Mouse (Mus musculus): Measurements from ENCODE around the gene Casp7.

The Casp7 gene

GRCm38 (mm10) chr19:56424606-56425395 is 27.9 kb downstream of the Casp7 start:
- no peak for DNase-seq (ENCODE audit: low spot score)

GRCm38 (mm10) chr19:56425492-56425891 is 28.6 kb downstream of the Casp7 start:
- DNase-seq (ENCODE audit: low spot score) = no peak

DNA sequence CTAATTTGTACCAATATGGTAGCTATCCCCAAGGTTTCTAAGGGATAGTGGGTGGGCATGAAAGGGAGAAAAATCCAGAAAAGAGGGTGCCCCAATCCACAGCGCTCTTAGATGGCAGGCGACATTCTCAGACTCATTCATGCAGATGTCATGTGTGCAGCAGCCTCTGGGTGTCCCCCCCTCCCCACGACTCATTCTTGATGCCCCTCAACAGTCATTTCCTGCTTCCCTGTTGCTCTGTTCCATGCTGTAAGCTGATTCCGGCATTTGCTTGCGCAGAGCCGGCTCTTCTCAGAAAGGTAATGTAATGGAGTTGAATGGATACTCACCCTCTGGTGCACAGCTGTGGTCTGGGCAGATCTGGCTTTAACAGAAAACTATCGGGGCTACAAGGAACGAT is 33.4 kb downstream of the Casp7 start:
- DNase-seq (ENCODE audit: low spot score) = no peak

DNA sequence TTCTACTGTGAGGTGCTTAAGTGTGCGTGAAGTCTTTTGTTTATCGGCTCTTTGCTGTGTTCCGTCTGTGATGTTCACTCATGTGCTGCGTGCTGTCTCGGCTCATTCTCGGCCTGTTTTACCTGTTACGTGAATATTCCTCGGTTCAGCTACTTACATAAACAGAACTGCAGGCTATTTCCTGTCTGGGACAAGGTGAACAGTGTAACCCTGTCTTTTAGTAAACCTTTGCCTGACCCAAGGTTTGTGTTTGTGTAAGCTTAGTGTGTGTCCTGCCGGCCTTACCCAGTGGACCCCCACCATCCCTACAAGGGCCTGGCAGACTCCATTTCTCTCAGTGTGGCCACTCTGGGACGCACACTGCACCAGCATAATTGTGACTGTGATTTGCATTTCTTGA is 35.8 kb downstream of the Casp7 start:
- no peak for DNase-seq (ENCODE audit: low spot score)

GRCm38 (mm10) chr19:56433581-56433980 is 36.7 kb downstream of the Casp7 start:
- DNase-seq (ENCODE audit: low spot score) = no peak

- no peak for DNase-seq (ENCODE audit: low spot score)
Measured at GRCm38 (mm10) chr19:56436380-56436779, 39.5 kb downstream of the Casp7 start.

- DNase-seq (ENCODE audit: low spot score) = no peak
Measured at GRCm38 (mm10) chr19:56438357-56439071, 41.6 kb downstream of the Casp7 start.

DNA sequence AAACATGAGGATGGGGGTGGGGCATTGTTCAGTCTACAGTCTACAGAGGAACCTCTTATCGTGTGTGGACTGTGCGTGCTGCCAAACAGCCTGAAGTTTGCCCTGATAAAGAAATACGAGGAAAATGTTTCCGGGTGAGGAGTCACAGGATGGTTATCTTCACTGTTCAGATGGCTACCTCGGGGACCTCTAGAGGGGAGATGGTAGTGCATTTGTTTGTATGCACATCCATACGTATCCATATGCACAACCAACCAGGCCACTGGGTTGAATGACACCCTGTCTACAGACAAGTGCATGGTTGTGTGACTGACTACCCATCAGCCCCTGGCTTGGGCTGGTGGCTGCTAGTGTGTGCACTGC is 42.1 kb downstream of the Casp7 start:
- no peak for DNase-seq (ENCODE audit: low spot score)

DNA sequence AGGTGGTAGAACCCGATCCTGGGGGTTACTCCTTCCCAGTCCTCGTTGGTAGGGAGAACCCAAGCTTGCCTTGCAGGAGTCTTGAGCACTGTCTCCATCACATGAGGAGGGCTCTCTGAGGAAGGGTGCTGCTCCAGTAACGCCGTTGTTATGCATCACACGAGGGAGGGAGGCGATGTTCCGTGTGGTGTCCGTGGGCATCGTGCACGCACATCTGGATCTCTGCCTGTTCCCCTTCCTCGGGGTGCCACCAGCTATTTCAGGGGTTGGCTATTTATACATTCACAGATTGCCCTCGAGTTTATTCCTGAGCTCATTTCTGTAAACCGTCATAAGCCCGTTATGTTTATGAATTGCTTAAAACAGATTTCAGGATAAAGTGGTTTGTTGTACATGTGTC is 46.5 kb downstream of the Casp7 start:
- DNase-seq (ENCODE audit: low spot score) = no peak

DNA sequence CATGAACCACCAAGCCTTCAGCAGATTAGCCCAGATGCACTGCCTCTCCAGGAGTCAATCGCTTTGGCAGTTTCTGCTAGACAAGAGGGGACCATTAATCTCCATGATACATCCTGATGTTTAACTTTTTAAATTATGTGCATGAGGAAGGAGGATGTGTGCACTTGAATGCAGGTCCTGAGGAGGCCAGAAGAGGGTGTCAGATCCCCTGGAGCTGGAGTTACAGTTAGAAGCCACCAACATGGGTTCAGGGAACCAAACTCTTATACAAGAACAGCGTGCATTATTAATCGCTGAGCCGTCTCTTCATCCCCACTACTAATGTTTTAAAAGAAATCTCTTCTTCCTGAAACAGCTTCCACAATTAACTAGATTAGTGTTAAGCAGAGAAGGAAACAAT is 51.9 kb downstream of the Casp7 start:
- DNase-seq (ENCODE audit: low spot score) = no peak

DNA sequence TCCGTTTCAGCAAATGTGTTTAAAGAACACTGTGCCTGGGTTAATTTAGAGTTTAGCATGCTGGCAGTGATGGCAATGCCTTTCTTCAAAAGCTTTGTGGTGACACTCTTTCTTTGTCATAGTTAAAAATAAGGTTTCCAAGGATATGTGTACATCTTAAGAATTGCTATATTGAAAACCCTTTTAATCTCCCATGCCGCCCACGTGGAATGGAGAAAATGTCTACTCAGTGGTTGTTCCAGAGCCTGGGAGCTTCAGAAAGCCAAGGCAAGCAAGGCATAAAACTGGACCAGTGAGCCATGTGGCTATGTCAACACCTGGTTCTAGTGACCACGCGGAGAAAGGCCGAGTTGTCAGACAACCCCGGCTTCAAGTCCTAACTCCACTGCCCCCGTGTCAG is 52.6 kb downstream of the Casp7 start:
- DNase-seq (ENCODE audit: low spot score) = no peak

DNA sequence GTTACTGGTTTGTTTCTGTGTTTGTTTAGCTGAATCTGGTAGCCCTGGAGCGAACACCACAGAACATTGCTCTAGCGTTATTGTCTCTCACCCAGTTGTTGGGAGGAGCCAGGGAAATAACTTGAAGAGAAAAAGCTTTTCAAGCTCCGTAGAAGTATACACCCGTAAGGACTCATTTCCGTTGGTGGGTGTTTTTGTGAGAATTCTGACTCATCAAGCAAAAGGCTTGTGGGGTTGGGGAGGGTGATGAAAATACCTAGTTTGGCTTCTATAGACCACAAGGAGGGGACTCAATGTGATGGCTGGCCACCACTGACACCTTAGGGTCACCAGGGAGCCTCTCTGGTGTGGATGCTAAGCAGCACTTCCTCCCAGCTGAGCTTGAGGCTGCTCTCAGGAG is 54.0 kb downstream of the Casp7 start:
- no peak for DNase-seq (ENCODE audit: low spot score)

GRCm38 (mm10) chr19:56451867-56452266 is 54.9 kb downstream of the Casp7 start:
- no peak for DNase-seq (ENCODE audit: low spot score)

DNA sequence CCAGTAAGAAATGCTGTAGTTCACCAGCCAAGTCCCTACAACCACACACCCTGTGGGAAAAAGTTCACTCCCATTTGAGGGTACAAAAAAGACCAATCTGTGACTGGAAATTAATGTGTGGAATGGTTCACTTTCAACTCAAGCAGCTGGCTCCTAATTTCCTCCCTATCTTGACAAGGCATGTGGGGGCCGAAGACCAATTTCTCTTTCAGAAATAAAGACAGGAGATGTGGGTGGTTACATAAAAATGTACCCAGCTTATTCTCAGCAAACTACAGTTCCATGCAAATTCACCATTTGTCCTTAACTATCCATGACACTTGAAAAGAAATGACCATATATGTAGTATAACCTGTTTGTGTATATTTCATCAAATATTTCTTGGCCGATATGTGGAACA is 55.5 kb downstream of the Casp7 start:
- DNase-seq (ENCODE audit: low spot score) = no peak

DNA sequence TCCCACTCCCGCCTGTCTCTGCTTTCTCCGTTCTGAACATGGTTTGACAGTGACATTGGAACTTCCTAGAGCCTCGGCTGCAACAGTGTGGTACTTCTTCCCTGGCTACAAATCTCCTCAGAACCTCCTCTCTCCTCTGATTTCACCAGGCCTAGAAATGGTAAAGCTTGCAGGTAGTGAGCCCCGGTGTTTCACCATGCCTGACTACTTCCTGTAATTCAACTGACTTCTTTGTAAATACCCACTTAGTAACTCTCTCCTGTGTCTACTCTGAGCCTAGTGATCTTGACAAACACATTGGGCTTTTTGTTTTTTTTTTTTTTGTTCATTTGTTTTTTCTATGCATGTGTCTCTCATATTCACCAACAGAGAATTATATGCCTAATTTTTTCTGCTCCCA is 57.9 kb downstream of the Casp7 start:
- DNase-seq (ENCODE audit: low spot score) = no peak

DNA sequence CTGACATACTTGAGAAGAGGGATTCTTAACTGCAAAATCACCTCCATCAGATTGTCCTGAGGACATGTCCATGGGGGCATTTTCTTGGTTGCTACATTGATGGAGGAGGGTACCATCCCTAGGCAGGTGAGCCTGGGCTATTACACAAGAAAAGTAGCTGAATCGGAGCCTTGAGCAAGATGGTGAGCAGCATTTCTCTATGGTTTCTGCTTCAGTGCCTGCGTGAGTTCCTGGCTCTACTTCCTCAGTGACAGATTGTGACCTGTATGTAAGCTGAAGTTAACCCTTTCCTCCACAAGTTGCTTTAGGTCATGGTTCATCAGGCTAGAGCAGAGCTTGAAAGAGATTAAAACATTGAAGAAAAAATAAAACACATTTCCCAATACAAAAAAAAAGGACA is 58.4 kb downstream of the Casp7 start:
- no peak for DNase-seq (ENCODE audit: low spot score)

DNA sequence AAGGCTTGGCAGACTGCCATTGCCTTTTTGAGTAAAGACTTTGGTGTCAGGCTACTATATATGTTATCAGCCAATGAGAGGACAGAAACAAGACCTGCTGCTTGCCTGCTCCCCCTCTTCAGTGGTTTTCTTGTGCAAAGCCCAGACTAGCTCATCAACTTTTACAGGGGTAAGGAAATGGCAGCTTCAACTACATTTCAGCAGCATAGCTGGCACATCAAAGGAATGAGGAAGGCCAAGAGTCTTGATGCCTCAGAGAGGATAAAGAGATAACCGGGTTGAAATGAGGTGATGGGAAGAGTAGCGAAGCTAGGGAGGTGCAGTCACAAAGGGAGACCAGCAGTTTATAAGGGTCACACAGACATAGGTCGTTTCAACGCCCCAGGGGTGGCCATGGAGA is 60.6 kb downstream of the Casp7 start:
- DNase-seq (ENCODE audit: low spot score) = no peak

DNA sequence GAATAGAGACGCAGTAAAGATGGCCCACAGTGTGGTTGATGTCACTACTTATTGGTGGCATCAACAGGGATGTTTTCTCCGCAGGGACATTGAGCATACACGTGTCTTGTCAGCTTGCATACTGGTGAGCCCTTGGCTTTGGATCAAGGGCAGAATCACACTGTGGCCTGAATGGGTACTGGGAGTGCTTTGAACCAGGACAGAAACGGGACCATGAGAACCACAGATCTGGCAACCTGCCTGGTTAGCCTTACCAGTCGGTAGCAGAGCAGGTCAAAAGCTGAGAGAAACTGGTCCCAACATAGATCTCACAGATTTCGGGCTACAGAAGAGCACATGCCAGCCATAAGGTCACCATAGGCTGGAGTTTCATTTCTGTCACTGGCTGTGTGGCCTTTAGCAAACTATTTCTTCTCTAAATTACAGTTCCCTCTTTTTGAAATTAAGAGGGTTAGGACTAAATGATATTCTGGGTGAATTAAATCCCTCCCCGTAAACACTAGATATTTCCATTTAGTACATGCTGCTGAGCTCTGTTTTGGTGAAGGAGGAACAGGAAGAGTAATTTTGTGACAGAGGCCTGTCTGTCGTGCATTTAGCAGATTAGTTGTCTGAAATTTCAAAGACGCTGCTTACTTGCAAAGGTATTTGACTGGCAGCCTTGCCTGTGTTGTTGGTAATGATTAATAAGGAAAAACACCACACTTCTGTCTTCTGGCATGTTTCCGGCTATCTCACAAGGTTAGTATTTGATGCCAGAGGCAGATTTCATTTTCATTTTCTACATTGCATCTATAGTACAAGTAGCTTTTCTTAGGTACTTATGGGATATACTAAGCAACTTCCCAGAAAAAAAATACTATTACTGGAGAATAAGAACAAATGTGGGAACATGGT is 62.5 kb downstream of the Casp7 start:
- DNase-seq (ENCODE audit: low spot score) = no peak

DNA sequence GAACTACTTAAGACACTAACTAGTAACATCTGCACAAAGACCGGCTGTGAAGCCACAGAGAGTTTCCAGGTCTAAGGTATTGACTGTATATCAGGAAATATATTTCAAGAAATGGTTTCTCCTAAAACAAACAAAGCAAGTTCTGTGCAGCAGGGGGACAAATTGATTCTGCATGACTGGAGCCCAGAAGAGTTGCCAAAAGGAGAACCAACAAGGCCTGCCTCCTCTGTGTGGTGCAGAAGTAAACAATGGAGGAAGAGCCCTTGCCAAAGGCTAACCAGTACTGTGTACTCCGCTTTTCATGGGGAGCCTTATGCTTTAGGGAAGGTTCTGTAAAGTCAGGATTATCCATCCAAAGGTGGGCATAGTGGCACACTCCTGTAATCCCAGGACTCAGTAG is 63.3 kb downstream of the Casp7 start:
- DNase-seq (ENCODE audit: low spot score) = no peak

DNA sequence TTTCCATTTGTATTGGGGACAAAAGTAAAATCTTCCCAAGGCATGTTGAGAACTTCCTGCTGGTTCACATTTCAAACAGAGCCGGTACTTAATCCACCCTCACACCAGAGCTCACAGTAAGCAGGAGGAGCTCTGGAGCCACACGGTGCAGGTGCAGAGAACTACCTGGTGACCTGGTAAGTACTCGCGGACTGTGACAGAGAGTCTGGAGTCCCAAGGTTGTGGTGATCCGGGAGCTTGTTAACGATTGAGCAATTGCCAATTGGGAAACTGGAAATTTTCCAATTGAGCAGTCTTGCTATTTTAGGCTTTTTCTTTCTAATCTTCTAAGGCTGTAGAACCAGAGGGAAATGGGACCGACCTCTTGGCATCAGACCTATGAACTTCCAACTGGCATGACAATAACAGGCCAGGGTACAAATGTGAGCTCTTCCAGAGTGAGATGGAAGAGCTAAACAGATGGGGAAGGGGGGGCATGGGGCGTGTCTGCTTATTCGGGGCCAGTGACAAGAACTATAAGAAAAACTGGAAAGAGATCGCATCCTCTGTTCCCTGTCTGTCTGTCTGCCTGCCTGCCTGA is 64.7 kb downstream of the Casp7 start, which contains the start of gene Plekhs1:
Plekhs1 (plus strand) TSS at position 119 of the 580 bp plus-strand sequence.
- no peak for DNase-seq (ENCODE audit: low spot score)

GRCm38 (mm10) chr19:56462786-56463185 is 65.9 kb downstream of the Casp7 start:
- DNase-seq (ENCODE audit: low spot score) = no peak

DNA sequence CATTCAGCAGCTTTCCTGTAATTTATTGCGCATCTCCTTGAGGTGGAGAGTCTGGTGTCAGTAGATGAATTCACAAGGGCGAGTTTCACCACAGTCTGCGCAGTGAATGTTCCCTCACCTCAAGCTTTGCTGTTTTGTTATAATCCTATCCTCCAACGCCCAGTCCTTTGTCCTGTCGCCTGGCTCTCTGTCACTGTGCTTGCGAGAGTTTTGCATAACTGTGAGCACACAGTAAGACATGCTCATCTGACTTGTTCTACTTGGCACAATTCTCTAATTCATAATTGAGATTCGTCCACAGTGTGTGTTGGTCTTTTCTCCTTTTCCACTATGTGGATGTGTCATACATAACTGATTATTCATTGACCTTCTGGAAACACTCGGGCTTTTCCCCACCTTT is 69.6 kb downstream of the Casp7 start:
- DNase-seq (ENCODE audit: low spot score) = no peak

Measured in ovary, adult 18-20 months (tissue).